Mouse (Mus musculus) CH12.LX (cell line): Measurements from ENCODE around the gene Gjc2. TPM values are rescaled to one million over a fixed set of nuclear protein-coding genes. Genes with fewer than 3 reads are reported as not detected.
A peak's percentile ranks its signal among the peaks of the same experiment; 100 is the strongest.

ENCODE experiments used
- DNase-seq: peaks from one replicate; pipeline ENCODE4 v3.0.0-alpha.2; 2013; ENCODE audit errors: extremely low read depth
- H3K27ac ChIP-seq: 2 replicates; pipeline ENCODE4 v1.5.1; 2012; ENCODE audit warnings: low read depth, mild to moderate bottlenecking, control low read depth, moderate library complexity; ENCODE audit not compliant: insufficient read depth
- H3K27me3 ChIP-seq: replicated peaks from 2 replicates; pipeline ENCODE3; 2012; ENCODE audit warnings: inconsistent platforms
- H3K36me3 ChIP-seq, 2 experiments: replicated peaks in 1 of 2; 2 replicates each; pipeline versions ENCODE3 to v1.6.1; 2012; ENCODE audit warnings: inconsistent platforms in 1 of 2, low read length in 1 of 2, mild to moderate bottlenecking in 1 of 2, mixed read lengths in 1 of 2, moderate library complexity in 1 of 2; ENCODE audit not compliant: control insufficient read depth in 1 of 2, insufficient read depth in 1 of 2
- H3K4me1 ChIP-seq, 2 experiments: 2 replicates each; pipeline ENCODE4 v1.6.1; 2012; ENCODE audit warnings: inconsistent platforms in 1 of 2, moderate library complexity in 1 of 2; ENCODE audit not compliant: insufficient read depth in 2 of 2, control insufficient read depth in 1 of 2
- H3K4me2 ChIP-seq: 2 replicates; pipeline ENCODE4 v1.6.1; 2012; ENCODE audit warnings: low read depth, mild to moderate bottlenecking, control low read depth; ENCODE audit not compliant: poor library complexity, insufficient read depth, severe bottlenecking
- H3K4me3 ChIP-seq, 3 experiments: fragments of 150-350 bp in 1 of 3; sonication (generic) in 1 of 3; replicated peaks in 1 of 3; 2 replicates each; pipeline versions ENCODE3 to v1.5.1; 2011 to 2012; ENCODE audit warnings: low read depth in 2 of 3, low read length in 2 of 3, mild to moderate bottlenecking in 2 of 3, moderate library complexity in 2 of 3, control low read depth in 1 of 3, improper control_type of control experiment in 1 of 3, inconsistent platforms in 1 of 3, mixed read lengths in 1 of 3; ENCODE audit not compliant: poor library complexity in 1 of 3
- H3K79me2 ChIP-seq: replicated peaks from 2 replicates; pipeline ENCODE4 v1.6.1; 2012; ENCODE audit warnings: mild to moderate bottlenecking, moderate library complexity; ENCODE audit not compliant: control insufficient read depth, poor library complexity, insufficient read depth, severe bottlenecking; ENCODE audit errors: extremely low read depth
- H3K9ac ChIP-seq: 2 replicates; pipeline ENCODE4 v1.6.1; 2012; ENCODE audit warnings: low read depth, mild to moderate bottlenecking, control low read depth, moderate library complexity; ENCODE audit not compliant: insufficient read depth
- H3K9me3 ChIP-seq: replicated peaks from 2 replicates; pipeline ENCODE3; 2012; ENCODE audit warnings: low read length, inconsistent platforms, mixed read lengths
- BHLHE40 ChIP-seq: IDR thresholded peaks from 2 replicates; pipeline ENCODE4 v1.6.1; 2011; ENCODE audit warnings: mild to moderate bottlenecking, low read depth, low read length, improper control_type of control experiment
- CHD1 ChIP-seq: IDR thresholded peaks from 2 replicates; pipeline ENCODE4 v1.6.1; 2012; ENCODE audit warnings: low read depth, low read length, improper control_type of control experiment, inconsistent platforms
- CHD2 ChIP-seq: IDR thresholded peaks from 2 replicates; pipeline ENCODE4 v1.6.1; 2011; ENCODE audit warnings: low read length, improper control_type of control experiment
- CTCF ChIP-seq, 2 experiments: IDR thresholded peaks in 1 of 2; conservative IDR thresholded peaks in 1 of 2; 2 replicates each; pipeline ENCODE4 v1.5.1; 2011 to 2012; ENCODE audit warnings: low read depth in 2 of 2, low read length in 2 of 2, improper control_type of control experiment in 1 of 2, inconsistent platforms in 1 of 2, mild to moderate bottlenecking in 1 of 2, moderate library complexity in 1 of 2
- EP300 ChIP-seq: IDR thresholded peaks from 2 replicates; pipeline ENCODE4 v1.6.1; 2011; ENCODE audit warnings: low read length, improper control_type of control experiment
- HCFC1 ChIP-seq: IDR thresholded peaks from 2 replicates; pipeline ENCODE4 v1.6.1; 2012; ENCODE audit warnings: low read depth, mild to moderate bottlenecking, inconsistent platforms, low read length, improper control_type of control experiment
- IRF4 ChIP-seq: IDR thresholded peaks from 2 replicates; pipeline ENCODE4 v1.6.1; 2014; ENCODE audit warnings: low read depth, mild to moderate bottlenecking, inconsistent platforms, low read length, improper control_type of control experiment
- JUN ChIP-seq: IDR thresholded peaks from 2 replicates; pipeline ENCODE4 v1.6.1; 2011; ENCODE audit warnings: low read depth, mild to moderate bottlenecking, low read length, improper control_type of control experiment, moderate library complexity; ENCODE audit not compliant: insufficient read depth
- KAT2A ChIP-seq: IDR thresholded peaks from 2 replicates; pipeline ENCODE4 v1.6.1; 2012; ENCODE audit warnings: low read length, improper control_type of control experiment, inconsistent platforms; ENCODE audit not compliant: insufficient replicate concordance
- MAX ChIP-seq: IDR thresholded peaks from 2 replicates; pipeline ENCODE4 v1.6.1; 2011; ENCODE audit warnings: low read length, improper control_type of control experiment
- MAZ ChIP-seq: IDR thresholded peaks from 2 replicates; pipeline ENCODE4 v1.6.1; 2012; ENCODE audit warnings: low read depth, mild to moderate bottlenecking, inconsistent platforms, low read length, improper control_type of control experiment, moderate library complexity
- MEF2A ChIP-seq: IDR thresholded peaks from 2 replicates; pipeline ENCODE4 v1.6.1; 2014; ENCODE audit warnings: low read depth, mild to moderate bottlenecking, inconsistent platforms, low read length, improper control_type of control experiment, borderline replicate concordance
- MXI1 ChIP-seq: IDR thresholded peaks from 2 replicates; pipeline ENCODE4 v1.6.1; 2011; ENCODE audit warnings: mild to moderate bottlenecking, low read depth, low read length, improper control_type of control experiment
- MYC ChIP-seq: IDR thresholded peaks from 2 replicates; pipeline ENCODE4 v1.6.1; 2011; ENCODE audit warnings: low read depth, mild to moderate bottlenecking, improper control_type of control experiment, low read length
- NRF1 ChIP-seq: IDR thresholded peaks from 2 replicates; pipeline ENCODE4 v1.6.1; 2014; ENCODE audit warnings: low read depth, mild to moderate bottlenecking, inconsistent platforms, low read length, improper control_type of control experiment, moderate library complexity
- POLR2A ChIP-seq: IDR thresholded peaks from 2 replicates; pipeline ENCODE4 v1.6.1; 2011; ENCODE audit warnings: low read depth, mild to moderate bottlenecking, improper control_type of control experiment, low read length
- TBP ChIP-seq: conservative IDR thresholded peaks from 2 replicates; pipeline ENCODE4 v1.6.1; 2011; ENCODE audit warnings: low read depth, low read length, improper control_type of control experiment
- TCF12 ChIP-seq: IDR thresholded peaks from 2 replicates; pipeline ENCODE4 v1.6.1; 2014; ENCODE audit warnings: low read depth, mild to moderate bottlenecking, inconsistent platforms, low read length, improper control_type of control experiment
- UBTF ChIP-seq: IDR thresholded peaks from 2 replicates; pipeline ENCODE4 v1.6.1; 2012; ENCODE audit warnings: low read depth, mild to moderate bottlenecking, inconsistent platforms, low read length, improper control_type of control experiment, moderate library complexity
- USF2 ChIP-seq: conservative IDR thresholded peaks from 2 replicates; pipeline ENCODE4 v1.6.1; 2011; ENCODE audit warnings: low read depth, low read length, improper control_type of control experiment
- ZMIZ1 ChIP-seq: IDR thresholded peaks from 2 replicates; pipeline ENCODE4 v1.6.1; 2012; ENCODE audit warnings: low read depth, mild to moderate bottlenecking, inconsistent platforms, low read length, improper control_type of control experiment
- dilution Hi-C: fragments of 300-500 bp; cut with MboI; formaldehyde crosslinking; loops from 2 replicates; pipeline ENCODE4 v1.14.3; 2020; ENCODE audit warnings: low sequenced_read_pairs; ENCODE audit not compliant: extremely low pct_unique_long_range_greater_than_20kb, extremely low pct_ligation_motif_present
- in situ Hi-C: fragments of 300-500 bp; cut with MboI; formaldehyde crosslinking; loops from 3 replicates; pipeline ENCODE4 v1.14.3; 2019; ENCODE audit warnings: low sequenced_read_pairs, low pct_ligation_motif_present, low pct_unique_long_range_greater_than_20kb, mixed read lengths
- polyA plus RNA-seq: library from polyadenylated mRNA; unstranded; fragments of >175 nt; gene quantifications from 2 replicates; pipeline ENCODE4 v1.2.1, GENCODE M21; 2012; ENCODE audit warnings: low read depth; ENCODE audit not compliant: insufficient read length
- total RNA-seq, 2 experiments: library from RNA; depleted of rRNA; stranded (reverse); fragments of 300-350 nt in 1 of 2; fragments of >200 nt in 1 of 2; gene quantifications; 2 replicates each; pipeline ENCODE4 v1.2.3; 2012 to 2014

The Gjc2 gene
- total and polyA plus RNA-seq, 3 experiments, result 0.08 to 0.13 TPM; not detected in 1

GRCm38 (mm10) chr11:59196230-59196629 lies 13.2 kb upstream of the Gjc2 start:
- Histone ChIP-seq H3K27ac (no peak overlapping the region), H3K36me3 (peaks cover 6 to 18% of the 10 kb centered on the region in 2 experiments), H3K4me3 (no peak overlapping the region)
- in situ Hi-C loops, result no loop called here
- no peak for TF ChIP-seq HCFC1
- TF ChIP-seq USF2, result no peak
- TF ChIP-seq ZMIZ1, result no peak
- TF ChIP-seq MXI1, result no peak
- TF ChIP-seq MYC, result no peak
- TF ChIP-seq UBTF, result no peak
- no peak for TF ChIP-seq CHD2
- no peak for TF ChIP-seq NRF1
- no peak for TF ChIP-seq CTCF (conservative IDR thresholded peaks at IDR 0.05 in 1 of 2, IDR thresholded peaks at IDR 0.05 in 1 of 2; ENCODE audit: low read depth in 2 of 2, low read length in 2 of 2)
- TF ChIP-seq EP300, result no peak
- no peak for TF ChIP-seq CHD1
- TF ChIP-seq MAZ, result no peak
- TF ChIP-seq MAX, result no peak
- no peak for TF ChIP-seq POLR2A
- no peak for TF ChIP-seq JUN
- no peak for TF ChIP-seq IRF4
- no peak for TF ChIP-seq TCF12
- TF ChIP-seq KAT2A, result no peak
- TF ChIP-seq MEF2A, result no peak
- TF ChIP-seq, all 38 proteins: peak for 0
- Histone ChIP-seq H3K79me2 (no peaks in the 10 kb centered on the region), H3K27me3 (no peaks in the 10 kb centered on the region), H3K9ac (no peak overlapping the region), H3K4me1 (peaks cover 5 to 16% of the 10 kb centered on the region in 2 experiments), H3K4me2 (no peak overlapping the region), H3K9me3 (no peaks in the 10 kb centered on the region)
- DNase-seq, result no peak
- dilution Hi-C loops, result no loop called here

- peak within 1 kb of the TSS; percentile 73 to 98 (median 86) for H3K4me3 ChIP-seq
- H3K9ac ChIP-seq, result peak within 1 kb of the TSS; percentile 80
- H3K4me1 ChIP-seq, result peaks cover 13 to 36% of the 10 kb centered on the region in 2 experiments
- TF ChIP-seq TBP, result 0 out of 2 replicates have a peak, but pooled peaks have one; percentile 32
- no peak for TF ChIP-seq CHD2
- peak; percentile 46; the same call in 1 of the 2 replicates for TF ChIP-seq BHLHE40
- dilution Hi-C loops (no loop called here), in situ Hi-C loops (no loop called here)
- H3K27me3 ChIP-seq, result no peaks in the 10 kb centered on the region
- H3K79me2 ChIP-seq, result no peaks in the 10 kb centered on the region
- peaks cover 0 to 28% of the 10 kb centered on the region in 2 experiments for H3K36me3 ChIP-seq
- peak within 1 kb of the TSS; percentile 35 for H3K27ac ChIP-seq
- DNase-seq, result no peak
- H3K4me2 ChIP-seq, result peak within 1 kb of the TSS; percentile 58
- H3K9me3 ChIP-seq, result no peaks in the 10 kb centered on the region
Observed at GRCm38 (mm10) chr11:59192059-59192386, 9.0 kb upstream of the Gjc2 start, which contains the start of gene Guk1. TSS of gene Guk1 (minus strand) at chr11:59192212.
